11 mouse cellular contexts compared by ENCODE assay signal in genomic region chr11:90275663-90276062, GRCm38 (mm10). TPM values are rescaled to one million over a fixed set of nuclear protein-coding genes. Genes with fewer than 3 reads are reported as not detected.
A peak's percentile ranks its signal among the peaks of the same experiment; 100 is the strongest.
DNase-seq lines count a peak whose midpoint lies in the region.
"Had no signal": no experiment of that assay in that cellular context is flagged by ENCODE, and none has a peak within 500 bp of the region (broad histone marks: within the 10 kb centered on the region; RNA-seq: fewer than 3 reads in every experiment).

No protein-coding gene starts in this region.

- intact Hi-C loops in gastrocnemius, postnatal 14 days (cut with DNase I; ENCODE audit: low total_unique reads) = no loop called here

- peak; percentile 27 for DNase-seq in cerebellum, adult 11-12 months
- no peak for DNase-seq in cerebellum, adult 9-10 months
- DNase-seq in lung, postnatal 10 days = peak; percentile 35
- no peak for DNase-seq in lung, postnatal 14 days
- peak; percentile 71 for DNase-seq in gastrocnemius, postnatal 14 days
- DNase-seq in kidney, postnatal 25 days = peak; percentile 26 to 48
- no peak for DNase-seq in spleen, postnatal 14 days (ENCODE audit: low spot score in 2 of 2)
- DNase-seq in urinary bladder, postnatal 25 days (ENCODE audit: low spot score) = no peak
- DNase-seq: layer of hippocampus, postnatal 36 days; liver, embryonic 13.5 days; thymus, postnatal 36 days had no signal

RNA-seq across cellular contexts. Expression of gene Mmd, which starts 26.4 kb away (rescaled TPM):
- 10 to 100 TPM in 1 of 2 experiments, 1 to 10 TPM in 1; 7.8 to 10.7 TPM for total RNA-seq in gastrocnemius, postnatal 14 days (2021)

Comparison
In these comparisons a context has a peak if more than half of its experiments do, and no peak if none do; other contexts are left out.
1. DNase-seq: peak in cerebellum, adult 11-12 months (single experiment), lung, postnatal 10 days (single experiment), gastrocnemius, postnatal 14 days (single experiment) and kidney, postnatal 25 days (2 of 2); none in cerebellum, adult 9-10 months (single experiment), lung, postnatal 14 days (single experiment), spleen, postnatal 14 days (0 of 2) and urinary bladder, postnatal 25 days (single experiment).